Mouse (Mus musculus): ENCODE measurements around the gene Tor3a. TPM values are rescaled to one million over a fixed set of nuclear protein-coding genes. Genes with fewer than 3 reads are reported as not detected.

Gene Tor3a
- polyA plus RNA-seq, 1 experiment from 2014 or later, result 14.0 TPM

Other genes starting within 250 kb of the Tor3a start
- 51.5 and 52.8 TPM in 2 replicates for gene Soat1, start 200.0 kb downstream of the Tor3a start, polyA plus RNA-seq (2015; fragmentation: Nextera tagmentation; extraction: Ambion mirVana)
- 0.35 and 1.8 TPM in 2 replicates for gene Gm10031, start 150.3 kb downstream of the Tor3a start, polyA plus RNA-seq (2015; fragmentation: Nextera tagmentation; extraction: Ambion mirVana)
- gene Abl2, start 115.6 kb downstream of the Tor3a start, polyA plus RNA-seq (2015; fragmentation: Nextera tagmentation; extraction: Ambion mirVana), result 3.0 and 3.4 TPM in 2 replicates
- 34.0 and 37.8 TPM in 2 replicates for gene Fam20b, start 44.7 kb upstream of the Tor3a start, polyA plus RNA-seq (2015; fragmentation: Nextera tagmentation; extraction: Ambion mirVana)
- 17.1 and 17.8 TPM in 2 replicates for gene Angptl1, start 164.2 kb upstream of the Tor3a start, polyA plus RNA-seq (2015; fragmentation: Nextera tagmentation; extraction: Ambion mirVana)

Data from stomach, embryonic 15.5 days (tissue).